Mouse (Mus musculus) hindbrain, embryonic 11.5 days (tissue): ENCODE data around the gene Cnpy3. TPM values are rescaled to one million over a fixed set of nuclear protein-coding genes. Genes with fewer than 3 reads are reported as not detected.
A peak's percentile ranks its signal among the peaks of the same experiment; 100 is the strongest.
"Not testable (repeated sequence)": the region's sequence is repeated elsewhere in the genome, so short reads cannot be mapped to it uniquely, and the experiment has no call there.

Experiments used
- ATAC-seq: fragments of 200-750 bp; cut with Nextera tagmentation; 2 replicates; pipeline ENCODE4 v1.8.0; 2017; ENCODE audit warnings: mild to moderate bottlenecking, moderate TSS enrichment, moderate library complexity; ENCODE audit not compliant: low FRiP score
- DNase-seq: peaks from one replicate; pipeline ENCODE4 v3.0.0-alpha.2; 2015; ENCODE audit warnings: low spot score
- H3K27ac ChIP-seq: fragments of 300-500 bp; sonication (generic); 2 replicates; pipeline ENCODE4 v1.5.1; 2014; ENCODE audit warnings: mild to moderate bottlenecking, low read depth, low read length
- H3K27me3 ChIP-seq: fragments of 300-500 bp; sonication (generic); 2 replicates; pipeline ENCODE4 v1.6.1; 2014; ENCODE audit warnings: mild to moderate bottlenecking, low read length, moderate library complexity, mixed read lengths; ENCODE audit not compliant: control insufficient read depth, insufficient read depth
- H3K36me3 ChIP-seq: fragments of 300-500 bp; sonication (generic); 2 replicates; pipeline ENCODE4 v1.6.1; 2014; ENCODE audit warnings: mild to moderate bottlenecking, low read length, moderate library complexity, mixed read lengths; ENCODE audit not compliant: control insufficient read depth, insufficient read depth
- H3K4me1 ChIP-seq: fragments of 300-500 bp; sonication (generic); replicated peaks from 2 replicates; pipeline ENCODE4 v1.6.1; 2014; ENCODE audit warnings: low read length, mixed read lengths; ENCODE audit not compliant: control insufficient read depth, insufficient read depth
- H3K4me2 ChIP-seq: fragments of 300-500 bp; sonication (generic); replicated peaks from 2 replicates; pipeline ENCODE4 v1.6.1; 2014; ENCODE audit warnings: mild to moderate bottlenecking, low read depth, low read length
- H3K4me3 ChIP-seq: fragments of 300-500 bp; sonication (generic); 2 replicates; pipeline ENCODE4 v1.5.1; 2014; ENCODE audit warnings: low read depth, low read length
- H3K9ac ChIP-seq: fragments of 300-500 bp; sonication (generic); 2 replicates; pipeline ENCODE4 v1.6.1; 2014; ENCODE audit warnings: low read depth, low read length
- H3K9me3 ChIP-seq: fragments of 300-500 bp; sonication (generic); 2 replicates; pipeline ENCODE4 v1.6.1; 2016; ENCODE audit warnings: low read length; ENCODE audit not compliant: control insufficient read depth
- WGBS: fragments of 180-500 bp; shearing (Covaris S2); extraction: QIAGEN DNeasy Blood & Tissue Kit; methylation state at CpG from one replicate; pipeline ENCODE4 v1.1.7; 2014; 5-methylcytosine and 5-hydroxymethylcytosine counted together
- polyA plus RNA-seq: library from polyadenylated mRNA; unstranded; fragments of >200 nt; fragmentation: Nextera tagmentation; extraction: Ambion mirVana; gene quantifications from 2 replicates; pipeline ENCODE4 v1.2.1, GENCODE M21; 2014

Gene Cnpy3
- 53.4 and 53.9 TPM in 2 replicates for polyA plus RNA-seq

- ATAC-seq = peak; percentile 98
- peak; percentile 98 for DNase-seq
- no peaks in the 10 kb centered on the region; the same call in 1 of the 2 replicates for H3K27me3 ChIP-seq
- 0% methylated on average over 53 of the region's 58 CpGs for WGBS
- peak within 1 kb of the TSS; percentile 69 for H3K4me3 ChIP-seq
- peaks cover 4% of the 10 kb centered on the region; the same call in 1 of the 2 replicates for H3K4me1 ChIP-seq
- peak within 1 kb of the TSS; percentile 84 for H3K4me2 ChIP-seq
- H3K27ac ChIP-seq = peak within 1 kb of the TSS; percentile 80
- H3K9ac ChIP-seq = peak within 1 kb of the TSS; percentile 70
- no peaks in the 10 kb centered on the region for H3K36me3 ChIP-seq
- no peaks in the 10 kb centered on the region for H3K9me3 ChIP-seq
Measured at GRCm38 (mm10) chr17:46751794-46752556, at the start of gene Cnpy3. TSS of gene Cnpy3 (minus strand) at chr17:46752214.

GRCm38 (mm10) chr17:46801761-46802160 is 49.7 kb upstream of the Cnpy3 start:
- no peak overlapping the region for H3K27ac ChIP-seq
- no peak for ATAC-seq
- WGBS = 90% methylated on average over 6 of the region's 6 CpGs
- no peak overlapping the region for H3K4me2 ChIP-seq
- H3K4me3 ChIP-seq = no peak overlapping the region
- H3K9me3 ChIP-seq = no peaks in the 10 kb centered on the region
- H3K9ac ChIP-seq = no peak overlapping the region
- DNase-seq = no peak
- H3K27me3 ChIP-seq = no peaks in the 10 kb centered on the region
- peaks cover 12% of the 10 kb centered on the region; the same call in 1 of the 2 replicates for H3K36me3 ChIP-seq
- H3K4me1 ChIP-seq = no peaks in the 10 kb centered on the region

GRCm38 (mm10) chr17:46799680-46800079 is 47.7 kb upstream of the Cnpy3 start:
- WGBS = 79% methylated on average over 10 of the region's 10 CpGs
- H3K4me1 ChIP-seq = no peaks in the 10 kb centered on the region
- H3K36me3 ChIP-seq = peaks cover 12% of the 10 kb centered on the region; the same call in 1 of the 2 replicates
- no peak overlapping the region for H3K9ac ChIP-seq
- H3K27me3 ChIP-seq = no peaks in the 10 kb centered on the region
- no peak overlapping the region for H3K4me2 ChIP-seq
- DNase-seq (no peak), ATAC-seq (no peak)
- no peak overlapping the region for H3K27ac ChIP-seq
- no peak overlapping the region for H3K4me3 ChIP-seq
- H3K9me3 ChIP-seq = no peaks in the 10 kb centered on the region

- Histone ChIP-seq H3K4me1 (no peaks in the 10 kb centered on the region), H3K27ac (no peak overlapping the region), H3K9ac (no peak overlapping the region), H3K9me3 (no peaks in the 10 kb centered on the region), H3K36me3 (peaks cover 12% of the 10 kb centered on the region; the same call in 1 of the 2 replicates), H3K27me3 (no peaks in the 10 kb centered on the region), H3K4me3 (no peak overlapping the region), H3K4me2 (no peak overlapping the region)
- WGBS = 44% methylated on average over 8 of the region's 8 CpGs
- peak; percentile 16 for DNase-seq
- peak; percentile 27; the same call in 1 of the 2 replicates for ATAC-seq
Measured at GRCm38 (mm10) chr17:46797386-46797785, 45.4 kb upstream of the Cnpy3 start.

GRCm38 (mm10) chr17:46796743-46797142 is 44.7 kb upstream of the Cnpy3 start:
- Histone ChIP-seq H3K9ac (no peak overlapping the region), H3K4me1 (no peaks in the 10 kb centered on the region), H3K9me3 (no peaks in the 10 kb centered on the region), H3K4me2 (no peak overlapping the region), H3K36me3 (peaks cover 12% of the 10 kb centered on the region; the same call in 1 of the 2 replicates), H3K4me3 (no peak overlapping the region), H3K27ac (no peak overlapping the region), H3K27me3 (no peaks in the 10 kb centered on the region)
- 85% methylated on average over 4 of the region's 4 CpGs for WGBS
- ATAC-seq = no peak
- DNase-seq = no peak

GRCm38 (mm10) chr17:46792963-46793362 is 40.9 kb upstream of the Cnpy3 start:
- DNase-seq (no peak), ATAC-seq (no peak)
- Histone ChIP-seq H3K9me3 (no peaks in the 10 kb centered on the region), H3K27ac (no peak overlapping the region), H3K27me3 (no peaks in the 10 kb centered on the region), H3K9ac (no peak overlapping the region), H3K4me2 (no peak overlapping the region), H3K36me3 (no peaks in the 10 kb centered on the region), H3K4me1 (no peaks in the 10 kb centered on the region), H3K4me3 (no peak overlapping the region)
- 86% methylated on average over 2 of the region's 2 CpGs for WGBS

GRCm38 (mm10) chr17:46787974-46788373 is 36.0 kb upstream of the Cnpy3 start:
- H3K9ac ChIP-seq, H3K9me3 ChIP-seq, ATAC-seq, H3K4me1 ChIP-seq, DNase-seq, H3K36me3 ChIP-seq, H3K27ac ChIP-seq, H3K27me3 ChIP-seq, H3K4me2 ChIP-seq, H3K4me3 ChIP-seq: not testable (repeated sequence)
- WGBS = 61% methylated on average over 2 of the region's 2 CpGs

- WGBS = 91% methylated on average over 5 of the region's 5 CpGs
- no peak overlapping the region for H3K9ac ChIP-seq
- ATAC-seq (no peak), DNase-seq (no peak)
- H3K4me2 ChIP-seq = no peak overlapping the region
- H3K27me3 ChIP-seq = no peaks in the 10 kb centered on the region
- no peaks in the 10 kb centered on the region for H3K9me3 ChIP-seq
- no peaks in the 10 kb centered on the region for H3K4me1 ChIP-seq
- no peak overlapping the region for H3K27ac ChIP-seq
- no peaks in the 10 kb centered on the region for H3K36me3 ChIP-seq
- H3K4me3 ChIP-seq = no peak overlapping the region
Measured at GRCm38 (mm10) chr17:46786952-46787351, 34.9 kb upstream of the Cnpy3 start.

GRCm38 (mm10) chr17:46783222-46783565 is 31.2 kb upstream of the Cnpy3 start:
- no peak; the same call in 1 of the 2 replicates for ATAC-seq

More at GRCm38 (mm10) chr17:46783222-46783565, 31.2 kb upstream of the Cnpy3 start:
- DNase-seq = no peak
- H3K4me2 ChIP-seq = peak overlapping the region; percentile 41; the same call in 1 of the 2 replicates
- 80% methylated on average over 2 of the region's 2 CpGs for WGBS
- no peak overlapping the region for H3K9ac ChIP-seq
- no peak overlapping the region for H3K27ac ChIP-seq
- no peaks in the 10 kb centered on the region for H3K4me1 ChIP-seq
- no peaks in the 10 kb centered on the region for H3K27me3 ChIP-seq
- H3K9me3 ChIP-seq = no peaks in the 10 kb centered on the region
- H3K4me3 ChIP-seq = peak overlapping the region; percentile 62
- H3K36me3 ChIP-seq = peaks cover 7% of the 10 kb centered on the region; the same call in 1 of the 2 replicates
